Mouse (Mus musculus) heart, adult 10 weeks (tissue): ENCODE data around the gene Olfr1034. TPM values are rescaled to one million over a fixed set of nuclear protein-coding genes. Genes with fewer than 3 reads are reported as not detected.

ENCODE experiments used
- polyA plus RNA-seq: library from polyadenylated mRNA; stranded (reverse); fragments of 350-450 nt; fragmentation: Illumina TruSeq; extraction: RNeasy Lipid Tissue Mini Kit (QIAGEN cat#74804); gene quantifications from one replicate; pipeline ENCODE4 v1.2.3, GENCODE M21; 2014; ENCODE audit warnings: low read depth, low replicate concordance

Gene Olfr1034
- polyA plus RNA-seq: 0.92 TPM

GRCm38 (mm10) chr2:86045561-86045960 lies at the start of gene Olfr1034:
Gene Olfr1034 (plus strand): TSS chr2:86045861.

GRCm38 (mm10) chr2:86005240-86005639 lies 40.4 kb upstream of the Olfr1034 start, which contains the start of gene Olfr1032:
Gene Olfr1032 (plus strand): TSS chr2:86005540.

GRCm38 (mm10) chr2:86020406-86020805 lies 25.3 kb upstream of the Olfr1034 start, which contains the start of gene Olfr1033:
Gene Olfr1033 (plus strand): TSS chr2:86020633.

DNA sequence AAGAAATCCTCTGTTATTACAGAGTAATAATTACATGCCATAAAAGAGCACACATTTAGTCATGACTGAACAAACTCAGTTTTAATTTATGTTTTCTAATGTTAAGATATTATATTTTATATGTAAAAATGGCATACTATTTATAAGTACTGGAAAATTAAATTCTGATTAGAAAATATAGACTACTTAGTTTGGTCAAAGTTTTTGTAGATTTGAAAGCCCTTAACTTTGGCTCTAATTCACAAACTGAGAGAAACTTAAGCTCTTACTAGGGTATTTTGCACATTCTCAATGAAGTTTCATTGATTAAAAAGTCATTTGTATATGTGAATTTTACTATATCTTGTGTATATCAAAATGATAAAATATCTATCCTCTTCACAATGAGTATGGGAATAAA lies 28.0 kb downstream of the Olfr1034 start, which contains the start of gene Olfr1036:
TSS of gene Olfr1036 (plus strand) at position 301 of the 400 bp plus-strand sequence.

GRCm38 (mm10) chr2:86087285-86087684 lies 41.6 kb downstream of the Olfr1034 start, which contains the start of gene Olfr1037:
Gene Olfr1037 (minus strand): TSS chr2:86087385.

Other genes starting within 250 kb of the Olfr1034 start
- not detected for gene Olfr1016, start 243.3 kb upstream of the Olfr1034 start, polyA plus RNA-seq
- not detected for gene Olfr1018, start 227.4 kb upstream of the Olfr1034 start, polyA plus RNA-seq
- not detected for gene Olfr1019, start 200.4 kb upstream of the Olfr1034 start, polyA plus RNA-seq
- gene Olfr1020, start 198.8 kb upstream of the Olfr1034 start, polyA plus RNA-seq: not detected
- not detected for gene Olfr1022, start 177.3 kb upstream of the Olfr1034 start, polyA plus RNA-seq
- not detected for gene Olfr1023, start 160.2 kb upstream of the Olfr1034 start, polyA plus RNA-seq
- gene Olfr1024, start 140.8 kb upstream of the Olfr1034 start, polyA plus RNA-seq: not detected
- gene Olfr1025-ps1, start 130.7 kb upstream of the Olfr1034 start, polyA plus RNA-seq: not detected
- gene Olfr1026, start 124.3 kb upstream of the Olfr1034 start, polyA plus RNA-seq: not detected
- not detected for gene Olfr1028, start 95.4 kb upstream of the Olfr1034 start, polyA plus RNA-seq
- gene Olfr1029, start 72.0 kb upstream of the Olfr1034 start, polyA plus RNA-seq: not detected
- gene Olfr1030, start 66.6 kb upstream of the Olfr1034 start, polyA plus RNA-seq: not detected
- not detected for gene Olfr1031, start 55.6 kb upstream of the Olfr1034 start, polyA plus RNA-seq
- not detected for gene Olfr1032, start 40.3 kb upstream of the Olfr1034 start, polyA plus RNA-seq
- gene Olfr1033, start 25.2 kb upstream of the Olfr1034 start, polyA plus RNA-seq: 4.8 TPM
- not detected for gene Olfr1036, start 28.1 kb downstream of the Olfr1034 start, polyA plus RNA-seq
- not detected for gene Olfr1037, start 41.5 kb downstream of the Olfr1034 start, polyA plus RNA-seq
- not detected for gene Olfr1039, start 90.1 kb downstream of the Olfr1034 start, polyA plus RNA-seq
- gene Olfr1040, start 100.9 kb downstream of the Olfr1034 start, polyA plus RNA-seq: not detected
- not detected for gene Olfr1042, start 116.0 kb downstream of the Olfr1034 start, polyA plus RNA-seq
- gene Olfr1043, start 121.7 kb downstream of the Olfr1034 start, polyA plus RNA-seq: not detected
- gene Olfr1044, start 132.0 kb downstream of the Olfr1034 start, polyA plus RNA-seq: not detected
- not detected for gene Olfr52, start 139.8 kb downstream of the Olfr1034 start, polyA plus RNA-seq
- not detected for gene Olfr1045, start 157.1 kb downstream of the Olfr1034 start, polyA plus RNA-seq
- gene Olfr1046, start 173.5 kb downstream of the Olfr1034 start, polyA plus RNA-seq: not detected
- gene Olfr1047, start 185.5 kb downstream of the Olfr1034 start, polyA plus RNA-seq: not detected
- not detected for gene Olfr1048, start 194.4 kb downstream of the Olfr1034 start, polyA plus RNA-seq
- not detected for gene Olfr1049, start 212.5 kb downstream of the Olfr1034 start, polyA plus RNA-seq
- gene Olfr1051, start 233.2 kb downstream of the Olfr1034 start, polyA plus RNA-seq: not detected
- gene Olfr1052, start 246.6 kb downstream of the Olfr1034 start, polyA plus RNA-seq: not detected